Mouse (Mus musculus): ENCODE measurements around the gene Hpse2. TPM values are rescaled to one million over a fixed set of nuclear protein-coding genes. Genes with fewer than 3 reads are reported as not detected.

Hpse2 gene
- total RNA-seq, 1 experiment from 2014 or later: not detected

GRCm38 (mm10) chr19:43156085-43156484 lies 232.1 kb downstream of the Hpse2 start:
- no peak for DNase-seq

GRCm38 (mm10) chr19:43155582-43155981 lies 232.6 kb downstream of the Hpse2 start:
- no peak for DNase-seq

GRCm38 (mm10) chr19:43147901-43148300 lies 240.3 kb downstream of the Hpse2 start:
- no peak for DNase-seq

GRCm38 (mm10) chr19:43146820-43147219 lies 241.3 kb downstream of the Hpse2 start:
- DNase-seq: no peak

GRCm38 (mm10) chr19:43141646-43142045 lies 246.5 kb downstream of the Hpse2 start:
- no peak for DNase-seq

- DNase-seq: no peak
Observed at GRCm38 (mm10) chr19:43109796-43110195, 278.4 kb downstream of the Hpse2 start.

- DNase-seq: no peak
Observed at GRCm38 (mm10) chr19:43096915-43097314, 291.2 kb downstream of the Hpse2 start.

- no peak for DNase-seq
Observed at GRCm38 (mm10) chr19:43087216-43087615, 300.9 kb downstream of the Hpse2 start.

GRCm38 (mm10) chr19:43064155-43064554 lies 324.0 kb downstream of the Hpse2 start:
- no peak for DNase-seq

GRCm38 (mm10) chr19:43044506-43044905 lies 343.6 kb downstream of the Hpse2 start:
- DNase-seq: no peak

GRCm38 (mm10) chr19:43042721-43043120 lies 345.4 kb downstream of the Hpse2 start:
- DNase-seq: no peak

GRCm38 (mm10) chr19:43042211-43042610 lies 345.9 kb downstream of the Hpse2 start:
- no peak for DNase-seq

- no peak for DNase-seq
Observed at GRCm38 (mm10) chr19:43036381-43036780, 351.8 kb downstream of the Hpse2 start.

GRCm38 (mm10) chr19:43027305-43027704 lies 360.9 kb downstream of the Hpse2 start:
- DNase-seq: peak; percentile 47

- no peak for DNase-seq
Observed at GRCm38 (mm10) chr19:43022611-43023173, 365.5 kb downstream of the Hpse2 start.

- no peak for DNase-seq
Observed at GRCm38 (mm10) chr19:43018792-43019191, 369.4 kb downstream of the Hpse2 start.

GRCm38 (mm10) chr19:42996406-42996805 lies 391.7 kb downstream of the Hpse2 start:
- DNase-seq: no peak

- no peak for DNase-seq
Observed at GRCm38 (mm10) chr19:42988833-42989232, 399.3 kb downstream of the Hpse2 start.

GRCm38 (mm10) chr19:42986315-42986701 lies 401.8 kb downstream of the Hpse2 start:
- DNase-seq: no peak

GRCm38 (mm10) chr19:42985372-42986314 lies 402.5 kb downstream of the Hpse2 start:
- DNase-seq: no peak

GRCm38 (mm10) chr19:42980537-42980936 lies 407.6 kb downstream of the Hpse2 start:
- DNase-seq: no peak

- DNase-seq: no peak
Observed at GRCm38 (mm10) chr19:42977938-42978337, 410.2 kb downstream of the Hpse2 start.

GRCm38 (mm10) chr19:42973740-42974139 lies 414.4 kb downstream of the Hpse2 start:
- DNase-seq: no peak

- no peak for DNase-seq
Observed at GRCm38 (mm10) chr19:42965171-42965570, 423.0 kb downstream of the Hpse2 start.

All from adrenal gland, postnatal 25 days (tissue).